23 mouse cellular contexts compared by ENCODE assay signal in genomic region chr6:35924189-35924588, GRCm38 (mm10).
DNase-seq lines count a peak whose midpoint lies in the region; ATAC-seq and TF ChIP-seq lines count a peak whose summit lies in the region.
"Had no signal": no experiment of that assay in that cellular context is flagged by ENCODE, and none has a peak within 500 bp of the region (broad histone marks: within the 10 kb centered on the region; RNA-seq: fewer than 3 reads in every experiment).

No protein-coding gene starts in this region.

- no peak overlapping the region for H3K4me3 ChIP-seq in midbrain, postnatal 0 days (ENCODE audit: low read depth, low read length)
- H3K4me3 ChIP-seq in midbrain, embryonic 16.5 days (ENCODE audit: low read depth, low read length): no peak overlapping the region
- H3K4me3 ChIP-seq in kidney, embryonic 16.5 days (ENCODE audit: low read length): no peak overlapping the region
- H3K4me3 ChIP-seq: embryonic facial prominence, embryonic 10.5 days; forebrain, embryonic 15.5 days; hindbrain, embryonic 15.5 days; layer of hippocampus, adult 2 months; midbrain, embryonic 12.5 days had no signal

- no peaks in the 10 kb centered on the region for H3K9me3 ChIP-seq in midbrain, postnatal 0 days (ENCODE audit: low read length)
- no peaks in the 10 kb centered on the region for H3K9me3 ChIP-seq in midbrain, embryonic 16.5 days (replicated peaks; ENCODE audit: control insufficient read depth, low read length, poor library complexity, severe bottlenecking)
- no peaks in the 10 kb centered on the region for H3K9me3 ChIP-seq in kidney, embryonic 16.5 days (ENCODE audit: low read length)
- H3K9me3 ChIP-seq: embryonic facial prominence, embryonic 10.5 days; forebrain, embryonic 15.5 days; hindbrain, embryonic 15.5 days; midbrain, embryonic 12.5 days had no signal

- H3K9ac ChIP-seq in midbrain, postnatal 0 days (replicated peaks; ENCODE audit: low read length, poor library complexity, severe bottlenecking): no peak overlapping the region
- no peak overlapping the region for H3K9ac ChIP-seq in midbrain, embryonic 16.5 days (ENCODE audit: low read depth, low read length)
- no peak overlapping the region for H3K9ac ChIP-seq in kidney, embryonic 16.5 days (replicated peaks; ENCODE audit: low read length)
- H3K9ac ChIP-seq: forebrain, embryonic 15.5 days; hindbrain, embryonic 15.5 days; midbrain, embryonic 12.5 days had no signal

- no peak overlapping the region for H3K4me2 ChIP-seq in midbrain, postnatal 0 days (ENCODE audit: low read depth, low read length, poor library complexity, severe bottlenecking)
- no peak overlapping the region for H3K4me2 ChIP-seq in midbrain, embryonic 16.5 days (ENCODE audit: low read length)
- no peak overlapping the region for H3K4me2 ChIP-seq in kidney, embryonic 16.5 days (replicated peaks; ENCODE audit: low read depth, low read length)
- H3K4me2 ChIP-seq: forebrain, embryonic 15.5 days; hindbrain, embryonic 15.5 days; liver, embryonic 11.5 days; midbrain, embryonic 12.5 days had no signal

- DNase-seq in cerebellum, postnatal 4 days (ENCODE audit: low spot score in 2 of 2): no peak
- DNase-seq in midbrain, postnatal 0 days (ENCODE audit: low spot score): peak; percentile 9
- DNase-seq in cerebellum, postnatal 25 days: peak; percentile 61 to 73
- DNase-seq in heart, postnatal 4 days: peak; percentile 5
- no peak for DNase-seq in ovary, postnatal 14 days (ENCODE audit: low spot score)
- DNase-seq: adrenal gland, postnatal 14 days; kidney, adult 9 months; kidney, postnatal 25 days; lung, adult 18-20 months; lung, postnatal 10 days; retina, postnatal 1 day; right cerebral cortex, postnatal 25 days; spleen, adult 18-20 months; thymus, postnatal 25 days had no signal

- ATAC-seq in cerebellum, adult (ENCODE audit: insufficient number of reproducible peaks, low FRiP score, low TSS enrichment): peak; percentile 96
- ATAC-seq in midbrain, postnatal 0 days (ENCODE audit: low FRiP score): no peak
- no peak for ATAC-seq in midbrain, embryonic 16.5 days
- ATAC-seq in kidney, embryonic 16.5 days (ENCODE audit: low FRiP score, low TSS enrichment): no peak
- ATAC-seq: forebrain, embryonic 15.5 days had no signal

- TF ChIP-seq CTCF in midbrain, postnatal 0 days (IDR thresholded peaks at IDR 0.05): no peak

- no peaks in the 10 kb centered on the region for H3K36me3 ChIP-seq in midbrain, postnatal 0 days (ENCODE audit: insufficient read depth, low read length)
- no peaks in the 10 kb centered on the region for H3K36me3 ChIP-seq in midbrain, embryonic 16.5 days (ENCODE audit: control insufficient read depth, insufficient read depth, low read length)
- H3K36me3 ChIP-seq in kidney, embryonic 16.5 days (ENCODE audit: insufficient read depth, low read length): no peaks in the 10 kb centered on the region
- H3K36me3 ChIP-seq: embryonic facial prominence, embryonic 10.5 days; forebrain, embryonic 15.5 days; hindbrain, embryonic 15.5 days; midbrain, embryonic 12.5 days had no signal

- H3K4me1 ChIP-seq in midbrain, postnatal 0 days (ENCODE audit: insufficient read depth, low read length): no peaks in the 10 kb centered on the region
- H3K4me1 ChIP-seq in midbrain, embryonic 16.5 days (ENCODE audit: control insufficient read depth, insufficient read depth, low read length): no peaks in the 10 kb centered on the region
- H3K4me1 ChIP-seq in kidney, embryonic 16.5 days (ENCODE audit: insufficient read depth, low read length): no peaks in the 10 kb centered on the region
- H3K4me1 ChIP-seq: embryonic facial prominence, embryonic 10.5 days; forebrain, embryonic 15.5 days; hindbrain, embryonic 15.5 days; midbrain, embryonic 12.5 days had no signal

- H3K27ac ChIP-seq in midbrain, postnatal 0 days (ENCODE audit: low read depth, low read length): no peak overlapping the region
- no peak overlapping the region for H3K27ac ChIP-seq in midbrain, embryonic 16.5 days (ENCODE audit: low read length)
- no peak overlapping the region for H3K27ac ChIP-seq in kidney, embryonic 16.5 days (ENCODE audit: low read length)
- H3K27ac ChIP-seq: embryonic facial prominence, embryonic 10.5 days; forebrain, embryonic 15.5 days; hindbrain, embryonic 15.5 days; layer of hippocampus, adult 2 months; midbrain, embryonic 12.5 days had no signal

- no peaks in the 10 kb centered on the region for H3K27me3 ChIP-seq in midbrain, postnatal 0 days (ENCODE audit: insufficient read depth, low read length)
- H3K27me3 ChIP-seq in midbrain, embryonic 16.5 days (ENCODE audit: control insufficient read depth, insufficient read depth, low read depth, low read length): no peaks in the 10 kb centered on the region
- H3K27me3 ChIP-seq in kidney, embryonic 16.5 days (ENCODE audit: insufficient read depth, low read length): no peaks in the 10 kb centered on the region
- H3K27me3 ChIP-seq: forebrain, embryonic 15.5 days; hindbrain, embryonic 15.5 days; midbrain, embryonic 12.5 days had no signal

Comparison
In these comparisons a context has a peak if more than half of its experiments do, and no peak if none do; other contexts are left out.
1. DNase-seq: peak in midbrain, postnatal 0 days (single experiment), cerebellum, postnatal 25 days (2 of 2) and heart, postnatal 4 days (single experiment); none in cerebellum, postnatal 4 days (0 of 2) and ovary, postnatal 14 days (single experiment).